In the genomic region with DNA sequence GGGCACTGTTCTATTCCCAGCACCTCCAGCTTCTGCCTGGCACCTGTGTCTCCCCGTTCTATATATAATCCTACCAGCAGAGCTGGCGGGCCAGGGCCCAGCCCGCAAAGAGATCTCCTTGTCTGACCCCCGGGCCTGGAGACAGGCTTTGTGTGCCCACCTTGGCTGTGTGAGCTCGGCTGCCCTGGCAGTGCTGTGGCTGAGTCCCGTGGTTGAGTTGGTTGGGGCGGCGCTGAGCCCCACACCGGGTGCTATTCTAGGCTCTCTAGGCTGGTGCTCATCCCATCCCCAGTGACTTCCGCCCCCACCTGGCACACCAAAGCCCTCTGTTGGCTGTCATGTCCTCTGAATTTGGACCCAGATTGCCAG, we compare ENCODE assay signal across 10 mouse cellular contexts. TPM values are rescaled to one million over a fixed set of nuclear protein-coding genes. Genes with fewer than 3 reads are reported as not detected.
A peak's percentile ranks its signal among the peaks of the same experiment; 100 is the strongest.
DNase-seq lines count a peak whose midpoint lies in the region; ATAC-seq and TF ChIP-seq lines count a peak whose summit lies in the region.
"Had no signal": no experiment of that assay in that cellular context is flagged by ENCODE, and none has a peak within 500 bp of the region (broad histone marks: within the 10 kb centered on the region; RNA-seq: fewer than 3 reads in every experiment).

No protein-coding gene starts in this region.

- H3K4me2 ChIP-seq in kidney, postnatal 0 days (ENCODE audit: low read length): no peak overlapping the region
- H3K4me2 ChIP-seq: forebrain, embryonic 15.5 days had no signal

- H3K4me3 ChIP-seq in kidney, postnatal 0 days (replicated peaks; ENCODE audit: low read depth, low read length): no peak overlapping the region
- no peak overlapping the region for H3K4me3 ChIP-seq in bone marrow macrophage, adult 2 months (ENCODE audit: insufficient read depth, low read length)
- H3K4me3 ChIP-seq in olfactory bulb, adult 2 months (ENCODE audit: insufficient read depth, low read depth, low read length): no peak overlapping the region
- H3K4me3 ChIP-seq: forebrain, embryonic 15.5 days had no signal

- no peaks in the 10 kb centered on the region for H3K9me3 ChIP-seq in kidney, postnatal 0 days (replicated peaks; ENCODE audit: low read length)
- H3K9me3 ChIP-seq: forebrain, embryonic 15.5 days had no signal

- no peaks in the 10 kb centered on the region for H3K4me1 ChIP-seq in kidney, postnatal 0 days (replicated peaks; ENCODE audit: insufficient read depth, low read length)
- H3K4me1 ChIP-seq in bone marrow macrophage, adult 2 months (ENCODE audit: control insufficient read depth, insufficient read depth, low read length): peaks cover 58% of the 10 kb centered on the region
- peaks cover 48% of the 10 kb centered on the region for H3K4me1 ChIP-seq in olfactory bulb, adult 2 months (ENCODE audit: control insufficient read depth, insufficient read depth, low read length)

- no peaks in the 10 kb centered on the region for H3K27me3 ChIP-seq in kidney, postnatal 0 days (ENCODE audit: insufficient read depth, low read length)
- H3K27me3 ChIP-seq: forebrain, embryonic 15.5 days had no signal

- TF ChIP-seq POLR2A in bone marrow macrophage, adult 2 months (IDR thresholded peaks at IDR 0.05; ENCODE audit: borderline replicate concordance, low read depth, low read length): no peak
- TF ChIP-seq POLR2A in olfactory bulb, adult 2 months (IDR thresholded peaks at IDR 0.05; ENCODE audit: insufficient read depth, low read depth, low read length): no peak

- DNase-seq in kidney, postnatal 0 days (ENCODE audit: low spot score): no peak
- no peak for DNase-seq in kidney, adult 9 months
- peak; percentile 33 to 40 for DNase-seq in cerebellum, postnatal 36 days
- no peak for DNase-seq in ovary, postnatal 14 days (ENCODE audit: low spot score)
- DNase-seq in retina, embryonic 14.5 days (ENCODE audit: low spot score): no peak
- DNase-seq in frontal cortex, postnatal 10 days (ENCODE audit: low spot score in 2 of 2): no peak

- 87% methylated on average over 10 of the region's 10 CpGs for WGBS in kidney, postnatal 0 days
- 46% methylated on average over 10 of the region's 10 CpGs for WGBS in olfactory bulb, adult 2 months

- no peak for ATAC-seq in kidney, postnatal 0 days (replicated peaks; ENCODE audit: low FRiP score, low read depth)
- ATAC-seq: forebrain, embryonic 15.5 days; hindbrain, postnatal 0 days had no signal

- no peak for TF ChIP-seq CTCF in kidney, postnatal 0 days (IDR thresholded peaks at IDR 0.05; ENCODE audit: low read depth)
- no peak for TF ChIP-seq CTCF in bone marrow macrophage, adult 2 months (IDR thresholded peaks at IDR 0.05; ENCODE audit: low read depth, low read length)
- no peak for TF ChIP-seq CTCF in olfactory bulb, adult 2 months (IDR thresholded peaks at IDR 0.05; ENCODE audit: insufficient read depth, low read depth, low read length)

- no peak overlapping the region for H3K9ac ChIP-seq in kidney, postnatal 0 days (ENCODE audit: low read depth, low read length)
- H3K9ac ChIP-seq: forebrain, embryonic 15.5 days had no signal

- peak overlapping the region; percentile 63 for H3K27ac ChIP-seq in kidney, postnatal 0 days
- peak overlapping the region; percentile 48; the same call in 1 of the 2 replicates for H3K27ac ChIP-seq in bone marrow macrophage, adult 2 months (ENCODE audit: insufficient read depth, low read depth, low read length)
- H3K27ac ChIP-seq in olfactory bulb, adult 2 months (ENCODE audit: insufficient read depth, low read depth, low read length): peak overlapping the region; percentile 66
- H3K27ac ChIP-seq: forebrain, embryonic 15.5 days; hindbrain, postnatal 0 days had no signal

- peaks cover 13% of the 10 kb centered on the region; the same call in 1 of the 2 replicates for H3K36me3 ChIP-seq in kidney, postnatal 0 days (ENCODE audit: insufficient read depth, low read length)

RNA-seq across cellular contexts. Expression of a gene that starts 5.3 kb away (rescaled TPM):
- 3.9 and 4.5 TPM in 2 replicates for polyA plus RNA-seq in kidney, postnatal 0 days (2015; fragmentation: Nextera tagmentation; extraction: Ambion mirVana)
- polyA plus RNA-seq in bone marrow macrophage, adult 2 months (2012; ENCODE audit: insufficient read depth, insufficient read length, missing spikeins): 0.24 and 0.43 TPM in 2 replicates
- polyA plus RNA-seq in olfactory bulb, adult 2 months (2012; ENCODE audit: insufficient read depth, insufficient read length, low replicate concordance, missing spikeins): not detected in 2 replicates

RNA-seq across cellular contexts. Expression of a gene that starts 18.4 kb away (rescaled TPM):
- polyA plus RNA-seq in kidney, postnatal 0 days (2015; fragmentation: Nextera tagmentation; extraction: Ambion mirVana): 15.9 and 17.2 TPM in 2 replicates
- 7.0 and 8.4 TPM in 2 replicates for polyA plus RNA-seq in bone marrow macrophage, adult 2 months (2012; ENCODE audit: insufficient read depth, insufficient read length, missing spikeins)
- not detected in 2 replicates for polyA plus RNA-seq in olfactory bulb, adult 2 months (2012; ENCODE audit: insufficient read depth, insufficient read length, low replicate concordance, missing spikeins)

Comparison
In these comparisons a context has a peak if more than half of its experiments do, and no peak if none do; other contexts are left out.
1. DNase-seq: peak in cerebellum, postnatal 36 days (2 of 2); none in kidney, postnatal 0 days (single experiment), kidney, adult 9 months (single experiment), ovary, postnatal 14 days (single experiment), retina, embryonic 14.5 days (single experiment) and frontal cortex, postnatal 10 days (0 of 2).
2. Peak in every context shown above with its lines, with median percentiles within 50 percentile points of each other: H3K27ac ChIP-seq.